Mouse (Mus musculus) B cell, adult (primary cell): Measurements from ENCODE around the gene Slfn4. TPM values are rescaled to one million over a fixed set of nuclear protein-coding genes. Genes with fewer than 3 reads are reported as not detected.

Experiments used
- total RNA-seq: library from RNA; stranded (reverse); gene quantifications from 4 replicates; pipeline ENCODE4 v1.2.4, GENCODE M21; 2023; ENCODE audit not compliant: inconsistent age

The Slfn4 gene
- total RNA-seq: 0.21 to 0.39 TPM (median 0.21 TPM) in 3 of 4 replicates, not detected in the other

GRCm38 (mm10) chr11:83174948-83175539, at the start of gene Slfn4:
Slfn4 (plus strand) TSS chr11:83175186.

DNA sequence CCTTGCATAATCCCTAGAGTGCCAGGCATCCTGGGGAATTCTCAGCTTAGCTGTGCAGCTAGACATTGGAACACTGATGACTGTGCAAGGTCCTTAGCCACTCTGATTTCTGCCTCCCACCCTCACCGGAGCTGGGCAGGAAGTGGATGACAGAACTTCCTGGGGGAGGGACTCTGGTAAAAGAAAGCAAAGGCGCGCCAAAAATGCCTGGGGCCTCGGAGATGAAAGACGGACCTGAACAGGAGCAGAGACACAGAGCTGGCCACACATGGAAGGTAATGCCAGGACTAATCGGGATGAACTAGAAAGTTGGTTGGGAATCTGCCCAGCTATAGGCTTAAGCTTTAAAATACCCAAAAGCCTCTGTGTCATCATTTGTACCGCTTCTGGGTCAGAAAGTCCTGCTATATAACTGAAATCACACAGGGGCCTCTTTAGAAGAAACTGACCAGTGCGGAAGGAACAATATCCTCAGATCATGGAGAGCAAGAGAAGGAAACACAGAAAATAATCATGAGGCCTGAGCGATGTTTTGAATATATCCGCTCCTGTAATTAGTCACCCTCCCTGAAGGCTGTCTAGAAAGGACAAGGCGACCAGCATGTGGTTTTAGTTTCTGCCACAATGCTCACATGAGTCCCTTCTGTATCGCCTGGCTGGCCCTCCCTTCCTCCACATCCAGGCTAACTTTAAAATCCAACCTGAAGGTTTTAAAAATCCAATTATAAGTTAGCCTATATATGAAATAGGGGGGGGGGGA, 16.3 kb downstream of the Slfn4 start, which contains the start of gene Slfn3:
Gene Slfn3 (plus strand): TSS at position 197 of the 760 bp plus-strand sequence.

Other genes starting within 250 kb of the Slfn4 start
- gene Slfn5, start 223.8 kb upstream of the Slfn4 start, total RNA-seq: 15.8 to 31.5 TPM (median 20.0 TPM) in 4 replicates
- 17.8 to 28.1 TPM (median 21.1 TPM) in 4 replicates for gene Slfn9, start 183.4 kb upstream of the Slfn4 start, total RNA-seq
- gene Slfn8, start 154.4 kb upstream of the Slfn4 start, total RNA-seq: 32.8 to 43.5 TPM (median 41.5 TPM) in 4 replicates
- gene Slfn2, start 110.1 kb upstream of the Slfn4 start, total RNA-seq: 96.4 to 140 TPM (median 114 TPM) in 4 replicates
- 0.54 to 1.2 TPM (median 0.61 TPM) in 4 replicates for gene Slfn1, start 58.3 kb upstream of the Slfn4 start, total RNA-seq
- 1.6 to 3.5 TPM (median 2.8 TPM) in 4 replicates for gene Slfn3, start 16.1 kb downstream of the Slfn4 start, total RNA-seq
- gene Slfn14, start 111.5 kb downstream of the Slfn4 start, total RNA-seq: not detected in 4 replicates
- gene Ap2b1, start 123.8 kb downstream of the Slfn4 start, total RNA-seq: 144 to 154 TPM (median 148 TPM) in 4 replicates
- 16.5 to 26.4 TPM (median 18.4 TPM) in 4 replicates for gene Pex12, start 127.4 kb downstream of the Slfn4 start, total RNA-seq
- 0.87 to 1.4 TPM (median 1.1 TPM) in 4 replicates for gene Rasl10b, start 234.0 kb downstream of the Slfn4 start, total RNA-seq